Mouse (Mus musculus): Measurements from ENCODE around the gene Fam189a1. TPM values are rescaled to one million over a fixed set of nuclear protein-coding genes. Genes with fewer than 3 reads are reported as not detected.

Gene Fam189a1
- polyA plus RNA-seq, 1 experiment: not detected

DNA sequence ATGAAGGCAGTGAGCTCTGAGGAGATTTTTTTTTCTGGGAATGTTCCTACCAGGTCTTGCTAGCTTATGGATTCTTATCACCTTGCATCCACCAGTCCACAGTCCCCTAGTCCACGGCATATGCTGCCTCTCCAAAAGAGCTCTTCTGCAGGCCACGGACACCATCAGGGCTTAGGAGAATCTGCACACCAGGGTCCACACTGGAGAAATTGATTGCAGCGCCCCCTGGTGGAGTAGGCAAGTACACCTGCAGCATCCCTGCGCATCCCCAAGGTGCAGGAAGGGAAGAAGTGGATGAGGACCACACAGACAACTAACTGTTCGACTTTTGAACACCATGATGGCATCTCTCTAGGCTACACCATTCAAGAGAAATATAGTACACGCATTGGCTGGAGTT is 82.8 kb downstream of the Fam189a1 start:
- TF ChIP-seq GATA1 (IDR thresholded peaks at IDR 0.05; ENCODE audit: low read length): no peak

DNA sequence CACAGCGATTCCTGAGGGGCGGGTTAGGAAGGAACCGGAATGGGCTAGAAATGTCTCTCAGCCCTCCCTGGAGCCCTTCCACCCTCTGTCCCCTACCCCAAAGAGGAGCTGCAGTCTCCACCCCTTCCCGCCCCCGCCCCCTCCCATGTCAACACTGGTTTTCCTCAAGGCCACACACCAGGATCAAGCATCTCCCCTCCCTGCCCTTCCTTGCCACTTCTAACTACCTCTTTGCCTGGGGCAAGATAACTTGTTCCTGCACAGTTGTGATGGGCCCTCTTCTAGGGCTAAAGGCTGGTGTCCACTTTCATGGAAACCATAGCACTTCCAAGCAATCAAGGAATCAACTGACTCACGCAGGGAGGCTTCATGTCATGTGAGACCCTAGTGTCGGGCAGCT is 90.2 kb downstream of the Fam189a1 start:
- TF ChIP-seq GATA1 (IDR thresholded peaks at IDR 0.05; ENCODE audit: low read length): no peak

DNA sequence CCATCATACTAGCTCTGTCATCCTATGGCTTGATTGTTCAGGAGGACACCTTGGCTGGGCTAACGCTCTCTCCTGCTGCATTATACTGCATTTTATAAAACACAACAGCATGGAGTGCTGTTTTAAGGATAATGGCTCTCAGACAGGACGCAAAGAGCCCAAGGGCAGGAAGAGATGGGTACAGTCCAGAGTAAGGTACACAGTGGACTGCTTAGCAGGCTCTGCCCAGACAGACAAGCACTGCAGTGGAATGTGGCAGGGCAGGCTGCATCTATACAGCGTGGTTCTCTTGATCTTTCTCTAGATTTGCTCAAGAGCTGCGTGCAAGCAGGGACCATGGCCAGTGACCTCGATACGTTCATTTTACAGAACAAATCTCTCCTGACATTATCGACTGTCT is 90.9 kb downstream of the Fam189a1 start:
- TF ChIP-seq GATA1 (IDR thresholded peaks at IDR 0.05; ENCODE audit: low read length): no peak

DNA sequence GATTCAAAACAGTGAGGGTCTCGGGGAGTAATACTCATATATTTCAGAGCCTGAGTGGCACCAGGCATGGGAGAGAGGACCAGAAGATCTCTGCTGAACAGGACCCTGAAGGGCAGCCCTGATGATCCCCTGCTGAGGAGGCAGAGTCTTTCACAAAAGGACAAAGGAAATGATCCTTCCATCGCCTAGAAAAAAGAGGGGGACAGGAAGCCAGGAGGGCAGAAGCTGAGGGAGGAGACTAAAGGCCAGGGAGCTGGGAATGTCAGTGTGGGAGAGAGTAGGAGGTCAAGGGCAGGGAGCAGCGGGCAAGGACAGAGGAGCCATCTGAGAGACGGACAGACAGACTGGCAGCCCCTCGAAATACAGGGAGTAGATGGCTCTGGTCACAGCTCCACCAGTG is 91.7 kb downstream of the Fam189a1 start:
- no peak for TF ChIP-seq GATA1 (IDR thresholded peaks at IDR 0.05; ENCODE audit: low read length)

DNA sequence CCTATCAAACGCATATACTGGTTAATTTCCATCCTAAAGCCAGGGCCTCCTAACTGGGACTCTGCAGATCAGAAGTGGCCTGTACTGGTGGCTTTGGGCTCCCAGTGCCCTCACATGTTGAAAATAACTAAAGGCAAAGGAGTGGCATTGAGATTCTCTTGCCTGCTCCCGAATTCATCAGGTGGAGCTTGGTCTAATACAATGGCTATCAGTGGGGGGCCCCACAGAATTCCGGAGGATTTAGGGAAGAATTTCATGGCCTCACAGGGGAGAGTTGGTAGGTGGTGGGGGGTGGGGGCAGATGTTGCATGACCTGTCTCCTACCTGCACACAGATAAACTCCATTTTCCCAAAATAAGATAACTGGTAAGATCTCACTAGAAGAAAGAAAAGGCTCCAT is 92.3 kb downstream of the Fam189a1 start:
- TF ChIP-seq GATA1 (IDR thresholded peaks at IDR 0.05; ENCODE audit: low read length): no peak

DNA sequence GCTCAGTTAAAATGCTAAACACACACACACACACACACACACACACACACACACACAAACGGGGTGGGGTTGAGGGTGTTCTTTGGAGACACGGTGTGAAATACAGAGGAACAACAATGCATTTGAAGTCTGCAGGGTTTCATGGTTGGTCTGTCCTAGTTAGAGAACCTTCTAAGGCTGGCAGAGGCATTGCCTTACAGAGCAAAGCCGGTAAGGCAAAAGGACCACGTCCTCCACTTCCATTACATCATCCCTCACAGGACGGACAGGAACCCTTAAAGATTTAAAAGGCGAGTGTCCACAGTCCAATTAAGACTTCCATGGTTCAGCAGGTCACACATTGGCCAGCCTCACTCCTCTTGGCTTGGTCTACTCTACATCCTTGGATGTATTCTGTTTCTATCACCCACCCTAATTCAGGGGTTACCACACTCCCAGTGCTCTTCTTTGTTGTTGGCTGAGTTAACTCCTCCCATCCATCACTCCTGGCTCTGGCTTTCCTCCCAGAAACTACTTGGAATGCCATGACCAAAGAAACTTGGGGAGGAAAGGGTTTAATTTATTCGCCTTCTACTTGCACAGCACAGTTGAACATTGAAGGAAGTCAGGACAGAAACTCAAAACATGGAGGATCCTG is 96.1 kb downstream of the Fam189a1 start:
- TF ChIP-seq GATA1 (IDR thresholded peaks at IDR 0.05; ENCODE audit: low read length): no peak

DNA sequence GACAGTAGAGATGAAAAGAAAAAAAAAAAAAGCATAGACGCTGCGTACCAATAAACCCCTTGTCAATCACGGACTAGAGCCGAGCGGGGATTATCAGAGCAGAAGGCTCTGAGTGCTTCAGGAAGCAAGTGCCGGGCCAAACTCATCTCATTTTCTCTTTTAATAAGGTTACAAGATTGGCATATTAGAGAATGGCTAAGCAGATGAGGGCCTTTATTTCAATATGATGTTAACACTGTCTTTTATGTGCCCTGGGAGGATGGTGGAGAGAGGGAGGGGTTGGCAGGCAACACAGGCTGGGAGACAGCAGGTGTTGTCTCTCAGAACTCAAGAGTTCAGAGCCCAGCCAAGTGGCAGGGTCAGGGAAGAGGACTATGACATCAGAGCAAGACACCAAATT is 99.5 kb downstream of the Fam189a1 start:
- TF ChIP-seq GATA1 (IDR thresholded peaks at IDR 0.05; ENCODE audit: low read length): no peak

DNA sequence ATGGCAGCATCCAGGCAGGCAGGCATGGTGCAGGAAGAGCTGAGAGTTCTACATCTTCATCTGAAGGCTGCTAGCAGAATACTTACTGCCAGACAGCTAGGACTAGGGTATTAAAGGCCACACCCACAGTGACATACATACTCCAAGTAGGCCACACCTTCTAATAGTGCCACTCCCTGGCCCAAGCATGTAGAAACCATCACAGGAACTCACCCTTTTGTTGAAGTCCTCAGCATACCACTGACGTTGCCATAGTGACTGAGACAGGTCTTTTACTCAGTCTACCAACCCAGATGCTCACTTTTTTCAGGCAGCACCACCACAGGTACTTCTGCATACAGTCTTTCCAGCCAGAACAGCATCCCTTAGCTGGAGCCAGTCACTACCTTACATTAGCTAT is 104.4 kb downstream of the Fam189a1 start:
- TF ChIP-seq GATA1 (IDR thresholded peaks at IDR 0.05; ENCODE audit: low read length): no peak

DNA sequence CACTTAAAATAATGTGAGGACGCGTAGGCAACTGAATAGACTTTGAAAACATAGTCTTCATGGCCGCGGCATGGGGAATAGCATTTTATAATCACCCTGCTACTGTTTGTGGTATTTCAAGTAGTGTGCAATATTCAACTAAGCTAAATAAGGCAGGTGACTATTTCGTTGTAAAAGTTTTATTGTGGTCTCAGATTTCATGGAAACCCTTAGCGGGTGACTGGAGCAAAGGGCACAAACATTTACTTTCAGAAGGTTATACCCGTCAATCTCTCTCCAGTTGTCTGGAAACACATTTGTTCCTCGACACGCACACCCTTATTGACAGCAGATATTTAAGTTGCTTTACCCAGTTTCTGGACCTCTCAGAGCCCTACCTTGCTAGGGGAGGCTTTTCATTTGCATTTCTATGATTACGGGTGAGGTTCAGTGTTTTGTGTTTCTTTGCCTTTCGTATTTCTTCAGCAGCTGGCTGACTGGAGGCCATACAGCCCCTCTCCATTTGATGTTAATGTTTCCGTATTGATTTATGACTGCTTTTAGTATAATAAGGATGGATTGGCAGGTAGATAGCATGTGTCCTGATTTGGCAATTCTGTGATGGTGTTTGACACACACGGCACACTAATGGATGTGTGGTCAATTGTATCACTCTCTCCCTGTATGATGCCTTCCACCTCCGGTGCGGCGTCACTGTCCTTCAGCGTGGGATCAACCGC is 107.0 kb downstream of the Fam189a1 start:
- TF ChIP-seq GATA1 (IDR thresholded peaks at IDR 0.05; ENCODE audit: low read length): no peak

DNA sequence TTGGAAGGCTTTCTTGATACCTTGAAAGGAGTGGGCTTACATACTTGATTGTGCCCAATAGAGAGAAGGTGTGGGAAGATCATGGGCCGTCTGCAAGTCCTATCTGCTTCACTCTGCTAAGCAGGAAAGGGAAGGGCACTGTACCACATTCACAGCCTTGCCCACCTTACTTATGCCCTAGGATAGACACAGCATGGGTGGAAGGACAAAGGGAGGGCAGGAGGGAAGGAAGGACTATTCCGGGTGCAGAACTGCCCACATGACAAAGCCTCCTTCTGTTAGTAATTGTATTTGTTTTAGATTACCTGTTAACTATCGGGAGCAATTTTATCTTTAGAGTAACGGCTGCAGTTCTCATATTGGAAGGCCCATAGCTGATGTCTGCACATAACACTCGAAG is 108.7 kb downstream of the Fam189a1 start:
- TF ChIP-seq GATA1 (IDR thresholded peaks at IDR 0.05; ENCODE audit: low read length): no peak

DNA sequence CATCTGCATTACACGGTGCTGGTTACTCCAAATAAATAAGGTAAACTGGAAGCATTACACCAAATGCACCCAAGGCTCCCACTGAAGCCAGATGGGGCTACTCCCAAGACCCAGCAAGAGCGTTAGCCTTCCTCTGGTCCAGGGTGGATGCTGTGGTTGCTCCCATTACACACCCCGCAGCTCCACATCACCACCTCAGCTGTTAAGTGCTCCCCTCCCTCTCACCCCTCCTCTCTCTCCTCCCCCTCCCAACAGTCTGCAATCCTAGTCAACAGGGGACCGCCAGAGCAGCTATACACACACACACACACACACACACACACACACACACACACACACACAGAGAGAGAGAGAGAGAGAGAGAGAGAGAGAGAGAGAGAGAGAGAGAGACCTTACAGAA is 109.7 kb downstream of the Fam189a1 start:
- no peak for TF ChIP-seq GATA1 (IDR thresholded peaks at IDR 0.05; ENCODE audit: low read length)

DNA sequence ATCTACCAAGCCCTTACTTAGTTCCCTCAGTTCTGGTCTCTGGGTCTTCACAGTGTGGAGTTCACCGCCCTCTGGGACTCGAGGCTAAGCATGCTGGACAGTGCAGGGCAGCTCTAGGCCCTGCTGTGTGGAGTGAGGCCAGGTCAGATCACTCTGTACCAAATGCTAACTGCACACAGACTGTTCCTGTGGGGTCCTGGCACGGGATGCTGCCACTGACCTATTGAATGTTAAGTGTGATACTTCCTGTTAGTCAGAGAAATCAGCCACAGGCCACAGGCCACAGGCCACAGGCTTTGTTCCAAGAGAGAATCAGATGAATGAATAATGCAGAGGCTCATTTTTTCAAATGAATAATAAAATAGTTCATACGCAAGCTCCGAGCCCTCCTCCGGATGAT is 112.1 kb downstream of the Fam189a1 start:
- no peak for TF ChIP-seq GATA1 (IDR thresholded peaks at IDR 0.05; ENCODE audit: low read length)

DNA sequence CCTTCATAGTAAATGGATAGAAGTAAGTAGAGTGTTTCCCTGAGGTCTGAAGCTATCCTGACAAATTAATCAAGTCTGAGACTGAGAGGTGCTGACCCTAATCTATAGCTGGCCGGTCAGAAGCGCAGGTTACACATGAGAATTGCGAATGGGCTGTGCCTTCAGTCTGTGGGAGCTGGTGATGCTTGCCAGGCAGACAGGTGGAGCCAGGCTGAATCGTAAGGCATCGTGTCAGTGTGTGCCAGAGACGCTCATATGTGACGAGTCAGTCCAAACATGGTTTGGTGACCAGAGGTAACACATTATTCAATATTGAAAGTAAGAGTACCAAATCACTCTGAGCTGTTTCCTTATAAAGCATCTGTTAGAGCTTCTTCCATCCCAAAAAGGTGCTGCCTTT is 115.3 kb downstream of the Fam189a1 start:
- TF ChIP-seq GATA1 (IDR thresholded peaks at IDR 0.05; ENCODE audit: low read length): no peak

DNA sequence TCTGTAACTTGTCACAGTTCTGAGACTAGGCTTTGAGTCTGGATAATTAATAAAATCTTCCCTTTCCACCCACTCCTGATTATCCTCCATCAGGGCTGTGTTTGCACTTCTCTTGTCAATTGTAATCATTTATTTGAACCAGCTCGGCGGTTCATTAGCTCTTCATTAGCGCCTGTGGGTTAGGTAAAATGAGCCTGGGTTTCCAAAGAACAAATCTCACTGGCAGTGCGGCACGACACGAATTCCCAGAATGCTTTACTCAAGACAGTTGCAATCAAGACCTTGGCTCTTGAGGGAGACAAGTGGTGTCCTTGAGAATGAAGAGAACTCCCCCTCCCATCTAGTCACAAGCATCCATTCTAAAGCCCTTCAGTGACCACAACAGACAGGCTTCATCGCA is 124.6 kb downstream of the Fam189a1 start:
- TF ChIP-seq GATA1 (IDR thresholded peaks at IDR 0.05; ENCODE audit: low read length): no peak

DNA sequence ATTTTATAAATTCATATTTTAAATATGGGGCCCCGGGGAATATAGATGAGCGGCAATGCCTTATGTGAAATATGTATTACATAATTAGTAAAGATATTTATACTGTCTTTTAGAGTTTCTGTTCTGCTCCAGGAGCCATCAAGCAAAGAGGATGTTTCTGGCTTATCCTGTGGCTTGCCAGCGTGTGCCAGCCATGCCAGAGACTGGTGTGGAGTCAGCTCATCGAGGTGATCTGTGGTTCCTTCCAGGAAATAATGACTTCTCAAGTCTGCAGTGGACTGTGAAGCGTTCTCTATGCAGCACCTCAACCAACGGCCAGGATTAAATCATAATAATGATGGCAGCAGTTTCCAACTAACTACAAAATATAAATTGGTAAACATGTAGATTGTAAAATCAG is 125.2 kb downstream of the Fam189a1 start:
- no peak for TF ChIP-seq GATA1 (IDR thresholded peaks at IDR 0.05; ENCODE audit: low read length)

DNA sequence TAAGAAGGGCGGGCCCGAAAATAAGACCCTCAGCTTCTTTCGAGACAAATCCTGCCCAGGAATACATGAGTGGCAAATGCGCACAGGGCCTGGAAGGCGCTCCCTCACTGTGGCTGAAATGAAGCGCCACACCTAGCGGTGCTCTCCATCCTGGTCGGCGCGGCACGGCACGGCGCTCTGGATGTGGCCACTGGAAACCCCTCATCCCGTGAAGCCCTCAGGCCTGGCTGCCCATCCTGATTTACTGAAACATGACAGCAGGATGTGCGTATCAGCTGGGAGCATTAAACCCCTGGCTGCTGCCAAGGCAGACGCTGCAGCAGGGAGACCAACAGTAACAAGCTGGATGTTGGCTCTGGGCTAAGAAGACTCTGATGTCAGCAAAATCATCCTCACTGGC is 126.4 kb downstream of the Fam189a1 start:
- TF ChIP-seq GATA1 (IDR thresholded peaks at IDR 0.05; ENCODE audit: low read length): no peak

DNA sequence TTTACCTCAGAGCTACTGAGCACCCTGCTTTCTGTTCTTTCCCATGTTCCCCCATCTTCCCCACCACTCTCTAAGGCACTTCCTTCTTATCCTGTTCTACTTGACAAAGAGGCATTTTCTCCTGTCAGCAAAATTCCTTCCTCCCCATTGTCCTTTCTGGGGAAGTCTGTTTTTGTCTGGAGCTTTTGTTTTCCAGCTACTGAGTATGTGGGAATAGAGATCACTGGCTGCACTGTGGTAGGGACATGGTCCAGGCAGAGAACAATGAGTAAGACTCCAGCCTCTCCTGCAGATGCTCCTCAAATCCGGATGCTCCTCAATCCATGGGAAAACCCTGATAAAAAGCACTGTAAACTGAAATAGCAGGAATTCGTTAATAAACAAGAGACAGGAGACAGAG is 135.1 kb downstream of the Fam189a1 start:
- no peak for TF ChIP-seq GATA1 (IDR thresholded peaks at IDR 0.05; ENCODE audit: low read length)
